Mouse (Mus musculus): ENCODE results near the gene Hexim2. TPM values are rescaled to one million over a fixed set of nuclear protein-coding genes. Genes with fewer than 3 reads are reported as not detected.

Gene Hexim2
- total and polyA plus RNA-seq, 2 experiments from 2014 or later: 40.5 to 46.3 TPM

GRCm38 (mm10) chr11:103171703-103172391 lies 39.6 kb downstream of the Hexim2 start:
- Histone ChIP-seq H3K36me3 (ENCODE audit: insufficient read depth, low read length) (no peaks in the 10 kb centered on the region), H3K4me1 (ENCODE audit: insufficient read depth, low read length) (peaks cover 30% of the 10 kb centered on the region), H3K27ac (ENCODE audit: low read depth, low read length) (no peak overlapping the region), H3K9ac (replicated peaks; ENCODE audit: low read length, poor library complexity, severe bottlenecking) (peak overlapping the region; percentile 89), H3K4me3 (ENCODE audit: low read depth, low read length) (peak overlapping the region; percentile 85), H3K27me3 (ENCODE audit: insufficient read depth, low read length) (no peaks in the 10 kb centered on the region), H3K9me3 (ENCODE audit: low read length) (no peaks in the 10 kb centered on the region), H3K4me2 (ENCODE audit: low read depth, low read length, poor library complexity, severe bottlenecking) (peak overlapping the region; percentile 89)
- ATAC-seq (ENCODE audit: low FRiP score): no peak
- no peak for TF ChIP-seq CTCF (IDR thresholded peaks at IDR 0.05)
- no peak for DNase-seq (ENCODE audit: low spot score)
- 69% methylated on average over 9 of the region's 9 CpGs for WGBS

GRCm38 (mm10) chr11:103172392-103173040 lies 40.3 kb downstream of the Hexim2 start:
- WGBS: 74% methylated on average over 6 of the region's 6 CpGs
- no peak overlapping the region for H3K27ac ChIP-seq (ENCODE audit: low read depth, low read length)
- H3K9me3 ChIP-seq (ENCODE audit: low read length): no peaks in the 10 kb centered on the region
- no peaks in the 10 kb centered on the region for H3K36me3 ChIP-seq (ENCODE audit: insufficient read depth, low read length)
- no peak for ATAC-seq (ENCODE audit: low FRiP score)
- no peak for DNase-seq (ENCODE audit: low spot score)
- peaks cover 30% of the 10 kb centered on the region for H3K4me1 ChIP-seq (ENCODE audit: insufficient read depth, low read length)
- H3K27me3 ChIP-seq (ENCODE audit: insufficient read depth, low read length): no peaks in the 10 kb centered on the region
- H3K4me2 ChIP-seq (ENCODE audit: low read depth, low read length, poor library complexity, severe bottlenecking): peak overlapping the region; percentile 89
- H3K9ac ChIP-seq (replicated peaks; ENCODE audit: low read length, poor library complexity, severe bottlenecking): 0 out of 2 replicates have a peak overlapping the region, but pooled peaks have one; percentile 89
- H3K4me3 ChIP-seq (ENCODE audit: low read depth, low read length): peak overlapping the region; percentile 85
- no peak for TF ChIP-seq CTCF (IDR thresholded peaks at IDR 0.05)

- H3K9me3 ChIP-seq (ENCODE audit: low read length): no peaks in the 10 kb centered on the region
- no peaks in the 10 kb centered on the region for H3K36me3 ChIP-seq (ENCODE audit: insufficient read depth, low read length)
- no peak for TF ChIP-seq CTCF (IDR thresholded peaks at IDR 0.05)
- H3K4me3 ChIP-seq (ENCODE audit: low read depth, low read length): no peak overlapping the region
- no peak overlapping the region for H3K27ac ChIP-seq (ENCODE audit: low read depth, low read length)
- WGBS: 81% methylated on average over 7 of the region's 7 CpGs
- DNase-seq (ENCODE audit: low spot score) (no peak), ATAC-seq (ENCODE audit: low FRiP score) (no peak)
- H3K27me3 ChIP-seq (ENCODE audit: insufficient read depth, low read length): no peaks in the 10 kb centered on the region
- H3K9ac ChIP-seq (replicated peaks; ENCODE audit: low read length, poor library complexity, severe bottlenecking): no peak overlapping the region
- H3K4me1 ChIP-seq (ENCODE audit: insufficient read depth, low read length): peaks cover 30% of the 10 kb centered on the region
- H3K4me2 ChIP-seq (ENCODE audit: low read depth, low read length, poor library complexity, severe bottlenecking): peak overlapping the region; percentile 89; the same call in 1 of the 2 replicates
Measured at GRCm38 (mm10) chr11:103173041-103173770, 41.0 kb downstream of the Hexim2 start.

GRCm38 (mm10) chr11:103173771-103174344 lies 41.6 kb downstream of the Hexim2 start:
- WGBS: 92% methylated on average over 11 of the region's 11 CpGs
- Histone ChIP-seq H3K27ac (ENCODE audit: low read depth, low read length) (no peak overlapping the region), H3K27me3 (ENCODE audit: insufficient read depth, low read length) (no peaks in the 10 kb centered on the region), H3K4me1 (ENCODE audit: insufficient read depth, low read length) (peaks cover 30% of the 10 kb centered on the region), H3K9me3 (ENCODE audit: low read length) (no peaks in the 10 kb centered on the region), H3K36me3 (ENCODE audit: insufficient read depth, low read length) (no peaks in the 10 kb centered on the region), H3K4me2 (ENCODE audit: low read depth, low read length, poor library complexity, severe bottlenecking) (no peak overlapping the region), H3K9ac (replicated peaks; ENCODE audit: low read length, poor library complexity, severe bottlenecking) (no peak overlapping the region), H3K4me3 (ENCODE audit: low read depth, low read length) (no peak overlapping the region)
- ATAC-seq (ENCODE audit: low FRiP score) (no peak), DNase-seq (ENCODE audit: low spot score) (no peak)
- TF ChIP-seq CTCF (IDR thresholded peaks at IDR 0.05): no peak

- Histone ChIP-seq H3K27ac (ENCODE audit: low read depth, low read length) (no peak overlapping the region), H3K9ac (replicated peaks; ENCODE audit: low read length, poor library complexity, severe bottlenecking) (no peak overlapping the region), H3K4me1 (ENCODE audit: insufficient read depth, low read length) (peaks cover 25% of the 10 kb centered on the region), H3K4me2 (ENCODE audit: low read depth, low read length, poor library complexity, severe bottlenecking) (no peak overlapping the region), H3K27me3 (ENCODE audit: insufficient read depth, low read length) (no peaks in the 10 kb centered on the region), H3K4me3 (ENCODE audit: low read depth, low read length) (no peak overlapping the region), H3K9me3 (ENCODE audit: low read length) (no peaks in the 10 kb centered on the region), H3K36me3 (ENCODE audit: insufficient read depth, low read length) (no peaks in the 10 kb centered on the region)
- 74% methylated on average over 5 of the region's 5 CpGs for WGBS
- no peak for ATAC-seq (ENCODE audit: low FRiP score)
- TF ChIP-seq CTCF (IDR thresholded peaks at IDR 0.05): no peak
- DNase-seq (ENCODE audit: low spot score): no peak
Measured at GRCm38 (mm10) chr11:103174411-103174832, 42.2 kb downstream of the Hexim2 start.

Data from midbrain, postnatal 0 days (tissue).